Mouse (Mus musculus) neutrophil, adult 65 days (primary cell): ENCODE data around the gene H60b. TPM values are rescaled to one million over a fixed set of nuclear protein-coding genes. Genes with fewer than 3 reads are reported as not detected.

ENCODE experiments used
- total RNA-seq: library from RNA; stranded (reverse); gene quantifications from 2 replicates; pipeline ENCODE4 v1.2.4, GENCODE M21; 2023

H60b gene
- total RNA-seq = not detected in 2 replicates

GRCm38 (mm10) chr10:22158310-22158999 lies at the start of gene H60b, which contains the start of gene Raet1e:
TSS of gene H60b (plus strand) at chr10:22158586.
TSS of gene Raet1e (plus strand) at chr10:22158569.

GRCm38 (mm10) chr10:22149073-22149690 lies 9.2 kb upstream of the H60b start, which contains the start of gene E030030I06Rik:
TSS of gene E030030I06Rik (minus strand) at chr10:22149270.

Other genes with a start within 250 kb of the H60b start
- gene 4930444G20Rik, start 90.5 kb upstream of the H60b start, total RNA-seq = not detected in 2 replicates
- 41.4 and 59.0 TPM in 2 replicates for gene E030030I06Rik, start 9.3 kb upstream of the H60b start, total RNA-seq
- gene Raet1e, start within 50 bp of the H60b start, total RNA-seq = 0.69 and 0.84 TPM in 2 replicates
- gene Raet1d, start 202.0 kb downstream of the H60b start, total RNA-seq = not detected in 2 replicates